Mouse (Mus musculus) 3134 (cell line): ENCODE measurements around the gene Tuft1.
"Not testable (repeated sequence)": the region's sequence is repeated elsewhere in the genome, so short reads cannot be mapped to it uniquely, and the experiment has no call there.

ENCODE experiments used
- DNase-seq: peaks from one replicate; pipeline ENCODE4 v3.0.0-alpha.2; 2011; ENCODE audit warnings: low spot score; ENCODE audit not compliant: insufficient read length; ENCODE audit errors: extremely low read depth

The Tuft1 gene

DNA sequence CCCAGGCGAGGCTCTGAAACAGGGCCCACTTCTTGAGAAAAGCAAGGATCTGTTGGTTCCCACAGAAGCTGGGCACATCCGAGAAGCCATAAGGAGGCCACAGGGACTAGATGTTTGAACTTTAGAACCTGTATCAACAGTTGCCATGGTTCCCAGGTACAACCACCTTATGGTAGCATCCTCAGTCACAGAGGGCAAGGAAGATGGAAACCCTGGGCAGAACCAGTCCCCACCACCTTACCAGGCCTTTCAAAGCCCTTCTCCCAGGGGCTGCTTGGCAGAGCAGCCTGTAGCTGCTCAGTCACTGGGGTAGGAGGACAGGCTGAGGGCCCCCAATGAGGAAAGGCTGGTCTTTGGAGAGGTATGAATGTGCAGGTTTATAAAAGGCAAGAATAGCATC is 2.2 kb upstream of the Tuft1 start:
- DNase-seq, result not testable (repeated sequence)

DNA sequence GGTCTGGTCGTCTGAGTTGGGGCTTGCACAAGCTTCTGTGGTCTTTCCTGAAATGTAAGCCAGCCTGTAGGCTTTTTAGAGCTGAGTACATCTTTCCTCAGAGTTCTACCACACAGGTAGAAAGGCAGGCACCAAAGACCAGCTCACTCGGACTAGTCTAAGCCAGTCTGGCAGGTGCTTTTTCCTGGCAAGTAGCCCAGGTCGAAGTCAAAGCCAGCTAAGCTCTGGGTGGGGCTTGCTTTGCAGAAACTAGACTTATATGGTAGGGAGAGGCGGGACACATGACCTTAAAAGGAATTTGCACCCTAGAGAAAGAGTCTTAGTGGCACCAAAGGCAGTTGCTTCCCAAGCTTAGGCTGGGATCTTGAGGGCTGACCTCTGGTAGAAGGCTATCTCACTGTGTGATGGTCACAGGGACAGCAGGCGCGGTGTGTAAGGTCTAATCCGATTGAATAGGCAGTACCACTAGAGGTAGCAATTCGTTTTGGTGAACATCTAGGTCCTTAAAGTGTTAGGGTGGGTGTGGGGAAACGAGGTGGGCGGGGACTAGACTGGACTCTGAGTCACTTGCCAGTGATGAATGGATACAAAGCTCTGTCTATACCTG is 573 bp upstream of the Tuft1 start:
- peak; percentile 63 for DNase-seq

GRCm38 (mm10) chr3:94657852-94658739 is 576 bp downstream of the Tuft1 start:
- peak; percentile 34 for DNase-seq

- not testable (repeated sequence) for DNase-seq
Measured at GRCm38 (mm10) chr3:94653967-94654366, 4.7 kb downstream of the Tuft1 start.

- peak; percentile 29 for DNase-seq
Measured at GRCm38 (mm10) chr3:94650409-94650808, 8.3 kb downstream of the Tuft1 start.

- peak; percentile 62 for DNase-seq
Measured at GRCm38 (mm10) chr3:94648755-94649590, 9.7 kb downstream of the Tuft1 start.

- not testable (repeated sequence) for DNase-seq
Measured at GRCm38 (mm10) chr3:94642495-94643162, 16.0 kb downstream of the Tuft1 start, which contains the start of gene Gm10972. Gene Gm10972, plus strand, starts transcription at chr3:94643112.

GRCm38 (mm10) chr3:94629876-94630275 is 28.8 kb downstream of the Tuft1 start:
- DNase-seq, result no peak

- DNase-seq, result no peak
Measured at GRCm38 (mm10) chr3:94628712-94629111, 30.0 kb downstream of the Tuft1 start.

DNA sequence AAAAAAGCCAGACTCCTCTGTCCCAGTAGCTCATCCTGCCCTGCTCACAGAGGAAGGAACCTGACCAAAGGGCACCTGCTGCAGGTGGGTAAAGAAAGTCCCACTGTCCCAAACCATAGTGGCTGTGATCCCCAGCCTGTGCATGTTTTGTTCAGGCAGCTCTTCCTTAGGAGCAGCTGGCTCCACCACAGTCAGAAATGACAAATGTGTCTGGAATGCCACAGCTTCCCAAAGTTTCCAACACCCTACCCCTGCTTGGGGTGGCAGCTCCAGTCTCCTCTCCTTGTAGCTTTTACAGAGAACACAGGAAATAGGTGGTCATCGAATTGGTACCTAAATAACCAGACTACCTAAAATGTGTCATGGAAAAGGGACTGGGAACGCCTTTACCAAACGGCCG is 34.4 kb downstream of the Tuft1 start:
- peak; percentile 79 for DNase-seq

DNA sequence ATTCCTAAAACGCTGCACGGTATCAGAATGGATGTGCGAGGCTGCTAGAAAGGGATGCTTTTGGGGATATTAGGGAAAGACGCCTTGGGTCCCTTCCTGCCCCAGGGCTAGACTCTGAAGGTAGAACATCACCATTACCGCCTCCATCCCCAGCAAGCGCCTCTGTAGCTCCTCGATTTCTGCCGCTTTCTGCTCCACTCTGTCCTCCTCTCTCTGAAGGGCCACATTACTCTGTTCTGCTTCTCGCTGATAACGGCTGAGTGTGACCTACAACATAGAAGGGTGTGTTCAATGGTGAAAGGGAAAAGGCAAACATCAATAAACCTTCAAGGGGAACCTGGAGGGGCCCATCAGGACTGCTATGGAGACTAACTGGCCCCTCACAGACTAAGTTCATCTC is 36.1 kb downstream of the Tuft1 start:
- no peak for DNase-seq

DNA sequence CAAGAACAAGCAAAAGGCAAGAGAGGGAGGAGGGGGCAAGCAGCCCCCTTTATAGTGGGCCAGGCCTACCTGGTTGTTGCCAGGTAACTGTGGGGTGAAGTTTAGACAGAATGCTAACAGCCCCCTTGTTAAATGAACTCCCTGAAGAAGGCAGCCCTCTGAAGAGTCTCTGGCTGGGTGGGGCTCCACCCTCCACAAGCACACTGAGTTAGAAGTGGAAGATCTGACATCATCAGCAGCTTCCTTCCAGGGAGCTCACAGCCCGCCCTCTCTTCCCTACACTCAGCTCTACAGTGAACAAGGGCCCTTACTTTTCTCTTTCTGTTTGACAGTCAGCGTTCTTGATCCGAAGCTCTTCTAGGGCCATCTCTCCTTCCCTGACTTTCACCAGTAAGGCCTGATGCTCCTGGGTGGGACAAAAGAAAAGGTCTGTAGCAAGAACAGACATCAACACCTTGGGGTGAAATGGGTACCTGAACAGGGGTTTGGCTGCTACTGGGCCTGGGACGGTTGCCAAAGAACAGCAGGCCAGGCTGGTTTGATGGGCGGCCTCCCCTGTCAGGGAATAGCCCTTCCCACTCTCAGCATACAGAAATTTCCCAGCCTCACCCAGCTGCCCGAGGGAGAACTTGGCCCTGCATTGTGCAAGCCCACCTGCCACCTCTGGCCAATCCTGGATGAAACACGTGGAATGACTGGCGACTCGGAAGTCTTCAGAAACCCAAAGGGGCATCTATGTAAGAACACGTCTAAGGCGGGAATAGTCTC is 36.7 kb downstream of the Tuft1 start:
- DNase-seq, result no peak

DNA sequence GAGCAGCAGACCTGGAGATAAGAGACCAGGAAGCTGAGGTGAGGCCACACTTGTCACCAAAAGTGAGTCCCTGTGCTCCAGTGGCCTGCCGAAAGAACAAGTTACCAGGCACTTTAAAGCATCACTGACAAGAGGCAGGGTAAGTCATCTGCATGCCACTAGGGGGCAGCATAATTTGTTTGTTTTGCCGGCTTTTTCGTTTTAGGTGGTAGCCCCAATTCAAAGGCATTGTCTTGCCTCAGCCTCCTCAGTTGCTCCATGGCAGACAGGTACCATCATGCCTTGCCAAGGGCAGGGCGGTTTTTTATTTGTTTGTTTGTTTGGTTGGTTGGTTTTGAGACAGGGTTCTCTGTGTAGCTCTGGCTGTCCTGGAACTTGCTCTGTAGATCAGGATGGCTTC is 42.0 kb downstream of the Tuft1 start:
- peak; percentile 34 for DNase-seq

GRCm38 (mm10) chr3:94613258-94613878 is 45.3 kb downstream of the Tuft1 start:
- no peak for DNase-seq

GRCm38 (mm10) chr3:94612274-94612673 is 46.4 kb downstream of the Tuft1 start:
- DNase-seq, result no peak

DNA sequence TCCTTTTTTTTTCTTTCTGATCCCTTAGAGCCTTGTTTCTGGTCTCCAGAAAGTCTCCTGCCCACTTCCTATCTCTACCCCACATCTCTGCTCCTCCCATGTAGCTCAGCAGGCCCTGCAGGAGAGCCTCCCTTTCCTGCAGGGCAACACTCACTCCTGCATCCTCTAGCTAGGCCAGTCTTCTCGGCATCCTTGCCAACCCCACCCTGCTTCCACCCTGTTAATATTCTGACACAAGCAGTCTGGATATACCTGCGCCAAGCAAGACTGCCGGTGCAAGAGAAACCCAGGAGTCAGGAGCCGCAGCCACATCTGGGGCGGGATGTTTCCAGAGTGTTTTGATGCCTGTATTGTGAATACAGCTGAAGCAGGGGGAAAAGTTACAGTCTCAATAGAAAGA is 46.8 kb downstream of the Tuft1 start:
- DNase-seq, result no peak

DNA sequence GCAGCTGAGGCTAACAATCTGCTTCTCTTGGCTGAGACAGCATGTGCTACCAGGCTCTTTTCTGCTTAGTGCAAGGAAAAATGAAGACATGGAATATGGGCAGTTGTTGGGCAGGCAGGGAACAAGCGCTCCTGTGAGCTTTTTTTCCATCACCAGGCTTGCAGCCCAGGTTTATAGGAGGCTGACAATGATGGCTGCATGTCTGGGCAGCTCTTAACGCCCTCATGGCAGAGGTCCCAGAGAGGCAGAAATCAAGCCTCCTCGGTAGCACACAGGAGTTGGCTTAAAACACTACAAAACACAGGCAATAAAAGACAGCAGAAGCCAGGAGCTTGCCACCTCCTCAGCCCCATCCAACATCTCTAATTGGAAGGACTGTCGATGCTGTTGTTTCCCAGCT is 47.3 kb downstream of the Tuft1 start:
- DNase-seq, result no peak

DNA sequence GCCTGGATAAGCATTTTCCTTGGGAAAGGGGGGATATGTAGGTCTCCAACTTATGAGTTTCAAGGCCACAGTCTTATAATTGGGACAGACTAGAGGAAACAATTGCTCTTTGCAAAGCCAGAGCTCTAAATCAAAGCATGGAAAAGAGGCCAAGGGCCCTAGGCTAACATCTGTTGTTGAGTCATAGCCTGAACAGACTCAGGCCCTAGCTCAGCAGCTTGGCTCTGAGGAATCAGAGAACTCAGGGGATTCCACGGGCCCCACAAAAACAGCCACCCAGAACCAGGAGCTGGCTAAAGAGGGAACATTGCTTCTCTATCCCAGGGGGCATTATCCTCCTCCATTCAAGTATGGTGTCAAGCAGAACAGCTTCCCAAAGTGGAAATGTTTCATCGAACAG is 48.1 kb downstream of the Tuft1 start:
- DNase-seq, result no peak

DNA sequence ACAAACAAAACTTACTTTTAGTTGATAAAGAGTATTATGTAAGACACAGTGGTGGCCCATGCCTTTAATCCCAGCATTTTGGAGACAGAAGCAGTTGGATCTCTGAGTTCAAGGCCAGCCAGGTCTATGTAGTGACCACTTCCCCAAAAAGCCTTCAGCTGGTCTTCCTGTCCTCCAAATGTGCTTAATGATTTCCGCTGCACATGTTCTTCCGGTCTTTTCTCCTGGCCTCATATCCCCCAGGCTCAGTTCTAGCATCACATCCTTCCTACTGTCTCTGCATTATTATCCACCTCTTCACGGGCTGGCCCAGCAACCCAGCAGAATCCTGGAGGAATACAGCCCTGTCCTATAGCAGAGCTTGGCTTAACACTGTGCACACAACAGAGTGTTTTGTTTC is 49.1 kb downstream of the Tuft1 start:
- no peak for DNase-seq
